Mouse (Mus musculus) erythroblast, embryonic 14.5 days (primary cell): Measurements from ENCODE around the gene Dcp1b. TPM values are rescaled to one million over a fixed set of nuclear protein-coding genes. Genes with fewer than 3 reads are reported as not detected.

Source experiments
- H3K27me3 ChIP-seq: 2 replicates; pipeline ENCODE4 v1.6.1; 2012; ENCODE audit warnings: inconsistent platforms; ENCODE audit not compliant: control insufficient read depth
- H3K36me3 ChIP-seq: 2 replicates; pipeline ENCODE4 v1.6.1; 2012; ENCODE audit warnings: mild to moderate bottlenecking, inconsistent platforms; ENCODE audit not compliant: control insufficient read depth
- H3K4me1 ChIP-seq: 2 replicates; pipeline ENCODE4 v1.6.1; 2012; ENCODE audit warnings: inconsistent platforms; ENCODE audit not compliant: control insufficient read depth
- H3K4me3 ChIP-seq: replicated peaks from 2 replicates; pipeline ENCODE3; 2012; ENCODE audit warnings: moderate library complexity, mild to moderate bottlenecking, inconsistent platforms
- H3K9me3 ChIP-seq: 2 replicates; pipeline ENCODE4 v1.6.1; 2012; ENCODE audit warnings: low read length, inconsistent platforms, mixed read lengths; ENCODE audit not compliant: control insufficient read depth
- GATA1 ChIP-seq: IDR thresholded peaks from 2 replicates; pipeline ENCODE4 v1.6.1; 2012; ENCODE audit warnings: low read length, inconsistent platforms, mixed read lengths
- TAL1 ChIP-seq: IDR thresholded peaks from 3 replicates; pipeline ENCODE4 v1.6.1; 2012; ENCODE audit warnings: low read length, inconsistent platforms, mixed read lengths
- polyA plus RNA-seq: library from polyadenylated mRNA; stranded (reverse); fragments of >175 nt; gene quantifications from 2 replicates; pipeline ENCODE4 v1.2.3, GENCODE M21; 2012

Gene Dcp1b
- polyA plus RNA-seq, 1 experiment = 1.5 TPM

- TF ChIP-seq GATA1 = no peak
- TF ChIP-seq TAL1 = no peak
- Histone ChIP-seq H3K4me3 (no peak overlapping the region), H3K9me3 (no peaks in the 10 kb centered on the region), H3K27me3 (no peaks in the 10 kb centered on the region), H3K36me3 (peaks cover 37% of the 10 kb centered on the region), H3K4me1 (no peaks in the 10 kb centered on the region; the same call in 1 of the 2 replicates)
Observed at GRCm38 (mm10) chr6:119219237-119219870, 44.3 kb downstream of the Dcp1b start.

- Histone ChIP-seq H3K9me3 (no peaks in the 10 kb centered on the region), H3K4me3 (no peak overlapping the region), H3K36me3 (peaks cover 27% of the 10 kb centered on the region), H3K27me3 (no peaks in the 10 kb centered on the region), H3K4me1 (no peaks in the 10 kb centered on the region; the same call in 1 of the 2 replicates)
- TF ChIP-seq GATA1 = no peak
- TF ChIP-seq TAL1 = no peak
Observed at GRCm38 (mm10) chr6:119220297-119220696, 45.2 kb downstream of the Dcp1b start.

- no peak for TF ChIP-seq TAL1
- H3K4me1 ChIP-seq = no peaks in the 10 kb centered on the region; the same call in 1 of the 2 replicates
- peaks cover 5% of the 10 kb centered on the region for H3K36me3 ChIP-seq
- H3K9me3 ChIP-seq = no peaks in the 10 kb centered on the region
- no peaks in the 10 kb centered on the region for H3K27me3 ChIP-seq
- H3K4me3 ChIP-seq = no peak overlapping the region
Observed at GRCm38 (mm10) chr6:119224451-119225195, 49.6 kb downstream of the Dcp1b start.

GRCm38 (mm10) chr6:119225226-119225625, 50.2 kb downstream of the Dcp1b start:
- Histone ChIP-seq H3K9me3 (no peaks in the 10 kb centered on the region), H3K4me1 (no peaks in the 10 kb centered on the region; the same call in 1 of the 2 replicates), H3K27me3 (no peaks in the 10 kb centered on the region), H3K4me3 (no peak overlapping the region), H3K36me3 (peaks cover 3% of the 10 kb centered on the region)
- TF ChIP-seq GATA1 = no peak
- TF ChIP-seq TAL1 = no peak

- Histone ChIP-seq H3K9me3 (no peaks in the 10 kb centered on the region), H3K4me1 (no peaks in the 10 kb centered on the region; the same call in 1 of the 2 replicates), H3K27me3 (no peaks in the 10 kb centered on the region), H3K36me3 (peaks cover 3% of the 10 kb centered on the region), H3K4me3 (no peak overlapping the region)
- TF ChIP-seq TAL1 = no peak
- no peak for TF ChIP-seq GATA1
Observed at GRCm38 (mm10) chr6:119225731-119226130, 50.7 kb downstream of the Dcp1b start.

- TF ChIP-seq TAL1 = no peak
- TF ChIP-seq GATA1 = no peak
- no peaks in the 10 kb centered on the region for H3K36me3 ChIP-seq
- H3K4me1 ChIP-seq = no peaks in the 10 kb centered on the region; the same call in 1 of the 2 replicates
- no peaks in the 10 kb centered on the region for H3K9me3 ChIP-seq
- H3K4me3 ChIP-seq = no peak overlapping the region
- H3K27me3 ChIP-seq = no peaks in the 10 kb centered on the region
Observed at GRCm38 (mm10) chr6:119227001-119227400, 51.9 kb downstream of the Dcp1b start.

- Histone ChIP-seq H3K4me1 (no peaks in the 10 kb centered on the region), H3K4me3 (no peak overlapping the region), H3K36me3 (no peaks in the 10 kb centered on the region), H3K27me3 (no peaks in the 10 kb centered on the region), H3K9me3 (no peaks in the 10 kb centered on the region)
- no peak for TF ChIP-seq TAL1
- TF ChIP-seq GATA1 = no peak
Observed at GRCm38 (mm10) chr6:119228861-119229603, 54.0 kb downstream of the Dcp1b start.

GRCm38 (mm10) chr6:119233066-119233465, 58.0 kb downstream of the Dcp1b start:
- Histone ChIP-seq H3K36me3 (no peaks in the 10 kb centered on the region), H3K27me3 (no peaks in the 10 kb centered on the region), H3K4me3 (no peak overlapping the region), H3K4me1 (no peaks in the 10 kb centered on the region), H3K9me3 (no peaks in the 10 kb centered on the region)
- TF ChIP-seq GATA1 (no peak), TAL1 (no peak)

- Histone ChIP-seq H3K36me3 (no peaks in the 10 kb centered on the region), H3K4me1 (no peaks in the 10 kb centered on the region), H3K27me3 (no peaks in the 10 kb centered on the region), H3K4me3 (no peak overlapping the region), H3K9me3 (no peaks in the 10 kb centered on the region)
- TF ChIP-seq GATA1 (no peak), TAL1 (no peak)
Observed at GRCm38 (mm10) chr6:119235441-119235840, 60.4 kb downstream of the Dcp1b start.
